Mouse (Mus musculus): ENCODE results near the gene Sowahb.
A peak's percentile ranks its signal among the peaks of the same experiment; 100 is the strongest.

Gene Sowahb

GRCm38 (mm10) chr5:93044584-93045370 is at the start of gene Sowahb:
Gene Sowahb, minus strand, starts transcription at chr5:93045022.
- DNase-seq (ENCODE audit: low spot score) = peak; percentile 31

GRCm38 (mm10) chr5:93093638-93094527 is 49.1 kb upstream of the Sowahb start:
- peak; percentile 22 for DNase-seq (ENCODE audit: low spot score)

GRCm38 (mm10) chr5:93092857-93093622 is 48.2 kb upstream of the Sowahb start, which contains the start of gene Sept11:
Gene Sept11, plus strand, starts transcription at chr5:93093437.
- peak; percentile 88 for DNase-seq (ENCODE audit: low spot score)

- no peak for DNase-seq (ENCODE audit: low spot score)
Observed at GRCm38 (mm10) chr5:93092147-93092781, 47.4 kb upstream of the Sowahb start.

- DNase-seq (ENCODE audit: low spot score) = no peak
Observed at GRCm38 (mm10) chr5:93091266-93091665, 46.4 kb upstream of the Sowahb start.

- DNase-seq (ENCODE audit: low spot score) = no peak
Observed at GRCm38 (mm10) chr5:93085900-93086299, 41.1 kb upstream of the Sowahb start.

GRCm38 (mm10) chr5:93085015-93085598 is 40.3 kb upstream of the Sowahb start:
- no peak for DNase-seq (ENCODE audit: low spot score)

GRCm38 (mm10) chr5:93079596-93079995 is 34.8 kb upstream of the Sowahb start:
- DNase-seq (ENCODE audit: low spot score) = no peak

- no peak for DNase-seq (ENCODE audit: low spot score)
Observed at GRCm38 (mm10) chr5:93077661-93078323, 33.0 kb upstream of the Sowahb start.

GRCm38 (mm10) chr5:93060865-93061264 is 16.0 kb upstream of the Sowahb start:
- DNase-seq (ENCODE audit: low spot score) = no peak

- DNase-seq (ENCODE audit: low spot score) = no peak
Observed at GRCm38 (mm10) chr5:93053606-93054397, 9.0 kb upstream of the Sowahb start.

- no peak for DNase-seq (ENCODE audit: low spot score)
Observed at GRCm38 (mm10) chr5:93051951-93052350, 7.1 kb upstream of the Sowahb start.

- DNase-seq (ENCODE audit: low spot score) = no peak
Observed at GRCm38 (mm10) chr5:93051041-93051440, 6.2 kb upstream of the Sowahb start.

- DNase-seq (ENCODE audit: low spot score) = no peak
Observed at GRCm38 (mm10) chr5:93049971-93050370, 5.1 kb upstream of the Sowahb start.

- DNase-seq (ENCODE audit: low spot score) = no peak
Observed at GRCm38 (mm10) chr5:93048481-93049240, 3.8 kb upstream of the Sowahb start.

GRCm38 (mm10) chr5:93046306-93046845 is 1.6 kb upstream of the Sowahb start:
- DNase-seq (ENCODE audit: low spot score) = no peak

GRCm38 (mm10) chr5:93045371-93045714 is 521 bp upstream of the Sowahb start:
- DNase-seq (ENCODE audit: low spot score) = no peak

GRCm38 (mm10) chr5:93043688-93044583 is 886 bp downstream of the Sowahb start:
- no peak for DNase-seq (ENCODE audit: low spot score)
